In genomic region chr19:47248906-47249568, GRCm38 (mm10) we compare ENCODE assay signal across 9 mouse cellular contexts.
DNase-seq lines count a peak whose midpoint lies in the region; ATAC-seq lines count a peak whose summit lies in the region.
"Had no signal": no experiment of that assay in that cellular context is flagged by ENCODE, and none has a peak within 500 bp of the region (broad histone marks: within the 10 kb centered on the region; RNA-seq: fewer than 3 reads in every experiment).

No protein-coding gene starts in this region.

- DNase-seq in hindbrain, embryonic 14.5 days (ENCODE audit: low spot score) = no peak
- peak; percentile 58 for DNase-seq in brain, adult 2 months (ENCODE audit: low read depth, low spot score)
- DNase-seq in gastrocnemius, postnatal 14 days = peak; percentile 64
- DNase-seq in embryo, embryonic 10 days (ENCODE audit: low spot score) = no peak
- DNase-seq in right cerebral cortex, postnatal 10 days (ENCODE audit: low spot score in 2 of 2) = no peak
- DNase-seq: lung, embryonic 14.5 days; midbrain, embryonic 14.5 days had no signal

- no peaks in the 10 kb centered on the region for H3K36me3 ChIP-seq in hindbrain, embryonic 12.5 days
- H3K36me3 ChIP-seq in hindbrain, embryonic 14.5 days (replicated peaks; ENCODE audit: control insufficient read depth, insufficient read depth) = no peaks in the 10 kb centered on the region
- H3K36me3 ChIP-seq in limb, embryonic 12.5 days = no peaks in the 10 kb centered on the region

- H3K4me1 ChIP-seq in hindbrain, embryonic 12.5 days = peaks cover 22% of the 10 kb centered on the region
- H3K4me1 ChIP-seq in hindbrain, embryonic 14.5 days (replicated peaks; ENCODE audit: control insufficient read depth, insufficient read depth, low read length) = no peaks in the 10 kb centered on the region
- H3K4me1 ChIP-seq in limb, embryonic 12.5 days (replicated peaks) = peaks cover 25% of the 10 kb centered on the region

- ATAC-seq in hindbrain, embryonic 12.5 days (ENCODE audit: low FRiP score) = no peak
- ATAC-seq in hindbrain, embryonic 14.5 days (ENCODE audit: low FRiP score) = no peak
- no peak for ATAC-seq in limb, embryonic 12.5 days (ENCODE audit: insufficient number of reproducible peaks, insufficient read depth, low FRiP score, low TSS enrichment, low read depth)

- no peak overlapping the region for H3K4me3 ChIP-seq in hindbrain, embryonic 12.5 days
- H3K4me3 ChIP-seq in hindbrain, embryonic 14.5 days (replicated peaks; ENCODE audit: low read length) = no peak overlapping the region
- no peak overlapping the region for H3K4me3 ChIP-seq in limb, embryonic 12.5 days (replicated peaks)

- H3K27ac ChIP-seq in hindbrain, embryonic 12.5 days = no peak overlapping the region
- no peak overlapping the region for H3K27ac ChIP-seq in hindbrain, embryonic 14.5 days
- peak overlapping the region; percentile 56; the same call in 1 of the 2 replicates for H3K27ac ChIP-seq in limb, embryonic 12.5 days

- H3K4me2 ChIP-seq in hindbrain, embryonic 12.5 days (replicated peaks) = no peak overlapping the region
- H3K4me2 ChIP-seq in hindbrain, embryonic 14.5 days (replicated peaks) = no peak overlapping the region
- H3K4me2 ChIP-seq in limb, embryonic 12.5 days = no peak overlapping the region
- H3K4me2 ChIP-seq: lung, embryonic 14.5 days had no signal

- H3K9ac ChIP-seq in hindbrain, embryonic 12.5 days = peak overlapping the region; percentile 27; the same call in 1 of the 2 replicates
- no peak overlapping the region for H3K9ac ChIP-seq in hindbrain, embryonic 14.5 days
- H3K9ac ChIP-seq in limb, embryonic 12.5 days (replicated peaks) = no peak overlapping the region
- H3K9ac ChIP-seq: lung, embryonic 14.5 days had no signal

- no peaks in the 10 kb centered on the region for H3K9me3 ChIP-seq in hindbrain, embryonic 12.5 days (replicated peaks)
- no peaks in the 10 kb centered on the region for H3K9me3 ChIP-seq in hindbrain, embryonic 14.5 days (ENCODE audit: control insufficient read depth, low read length)
- no peaks in the 10 kb centered on the region; the same call in 1 of the 2 replicates for H3K9me3 ChIP-seq in limb, embryonic 12.5 days

- peaks cover 34% of the 10 kb centered on the region for H3K27me3 ChIP-seq in hindbrain, embryonic 12.5 days
- peaks cover 33% of the 10 kb centered on the region for H3K27me3 ChIP-seq in hindbrain, embryonic 14.5 days (ENCODE audit: control insufficient read depth, insufficient read depth, low read length)
- peaks cover 41% of the 10 kb centered on the region for H3K27me3 ChIP-seq in limb, embryonic 12.5 days

- intact Hi-C loops in gastrocnemius, postnatal 14 days (cut with DNase I; ENCODE audit: low total_unique reads) = no loop called here

- 67% methylated on average over 16 of the region's 16 CpGs for WGBS in hindbrain, embryonic 12.5 days
- 72% methylated on average over 16 of the region's 16 CpGs for WGBS in hindbrain, embryonic 14.5 days
- 52% methylated on average over 16 of the region's 16 CpGs for WGBS in limb, embryonic 12.5 days

Comparison
In these comparisons a context has a peak if more than half of its experiments do, and no peak if none do; other contexts are left out.
1. DNase-seq: peak in brain, adult 2 months (single experiment) and gastrocnemius, postnatal 14 days (single experiment); none in hindbrain, embryonic 14.5 days (single experiment), embryo, embryonic 10 days (single experiment) and right cerebral cortex, postnatal 10 days (0 of 2).